Mouse (Mus musculus): ENCODE measurements around the gene Ddi2.

GRCm38 (mm10) chr4:141749557-141749956 lies 26.3 kb upstream of the Ddi2 start:
- no peak for TF ChIP-seq CTCF (IDR thresholded peaks at IDR 0.05; ENCODE audit: control insufficient read depth, insufficient read depth, insufficient read length)
- no peak for TF ChIP-seq FOSL1 (IDR thresholded peaks at IDR 0.05; ENCODE audit: insufficient read depth, low read length, poor library complexity, severe bottlenecking)

Measured in C2C12 (cell line).